Mouse (Mus musculus): ENCODE results near the gene Ttc32. TPM values are rescaled to one million over a fixed set of nuclear protein-coding genes. Genes with fewer than 3 reads are reported as not detected.

The Ttc32 gene
- polyA plus RNA-seq, 1 experiment from 2014 or later, result 22.2 TPM

DNA sequence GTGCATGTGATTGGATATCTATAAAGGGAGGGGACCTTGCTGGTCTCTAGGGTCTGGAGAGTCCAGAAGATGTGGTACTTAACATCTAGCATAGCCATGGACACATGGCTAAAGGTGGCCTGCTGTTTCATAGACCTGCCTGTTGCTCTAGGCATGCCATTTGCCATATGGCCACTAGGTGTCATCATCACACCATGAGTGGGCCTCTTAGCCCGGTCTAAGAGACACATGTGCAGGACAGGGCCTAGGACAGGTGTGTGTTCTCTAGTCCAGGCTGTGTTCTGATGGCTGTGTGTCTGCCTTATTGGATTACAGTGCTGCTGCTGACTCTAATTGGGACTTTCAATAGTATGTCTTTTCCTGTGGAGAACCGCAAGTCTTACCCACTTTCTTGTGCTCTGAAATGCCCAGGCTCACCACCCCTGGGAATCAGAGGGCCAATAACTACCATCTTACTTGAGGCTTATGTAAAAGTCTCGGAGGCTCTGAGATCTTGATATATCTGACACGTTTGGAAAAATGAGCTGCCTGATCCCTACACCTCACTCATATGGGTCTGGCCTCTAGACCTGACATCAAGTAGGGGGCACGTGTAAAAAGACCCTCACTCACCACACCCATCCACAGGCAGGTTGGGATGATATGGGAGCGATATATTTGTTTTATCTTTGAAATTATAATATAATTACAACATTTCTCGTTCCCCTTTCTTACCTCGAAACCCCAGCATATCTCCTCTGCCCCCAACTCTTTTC lies 22.5 kb downstream of the Ttc32 start:
- Histone ChIP-seq H3K4me1 (replicated peaks; ENCODE audit: control insufficient read depth, insufficient read depth, low read length) (no peaks in the 10 kb centered on the region), H3K9me3 (ENCODE audit: control insufficient read depth, low read length) (peaks cover 2% of the 10 kb centered on the region; the same call in 1 of the 2 replicates), H3K27me3 (replicated peaks; ENCODE audit: control insufficient read depth, insufficient read depth, low read length) (no peaks in the 10 kb centered on the region), H3K9ac (ENCODE audit: low read depth, low read length) (no peak overlapping the region), H3K4me3 (ENCODE audit: low read depth, low read length) (no peak overlapping the region), H3K4me2 (no peak overlapping the region), H3K27ac (ENCODE audit: low read depth, low read length) (no peak overlapping the region), H3K36me3 (ENCODE audit: control insufficient read depth, insufficient read depth, low read length) (no peaks in the 10 kb centered on the region)
- peak; percentile 66 for DNase-seq (ENCODE audit: low spot score)
- peak; percentile 68 for ATAC-seq (replicated peaks; ENCODE audit: low FRiP score)
- 59% methylated on average over 8 of the region's 8 CpGs for WGBS

DNA sequence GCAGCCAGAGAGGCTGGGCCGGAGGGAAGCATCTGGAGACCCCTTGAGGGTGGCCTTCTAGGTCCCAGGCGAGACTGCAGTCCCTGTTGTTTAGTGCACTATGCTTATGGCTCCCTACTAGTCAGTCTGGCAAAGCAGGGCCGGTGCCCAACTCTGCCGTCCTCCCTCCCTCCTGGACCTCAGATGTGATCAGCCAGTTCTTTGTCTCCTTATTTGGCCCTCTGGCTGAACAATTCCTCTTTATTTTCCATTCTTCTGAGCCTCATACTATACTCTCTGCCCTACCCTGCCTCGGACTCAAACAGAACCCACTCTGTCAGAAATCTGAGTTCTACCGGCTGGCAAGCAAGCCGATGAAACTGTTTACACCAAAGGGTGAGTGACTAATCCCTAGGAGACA lies 23.5 kb downstream of the Ttc32 start:
- Histone ChIP-seq H3K27ac (ENCODE audit: low read depth, low read length) (no peak overlapping the region), H3K4me1 (replicated peaks; ENCODE audit: control insufficient read depth, insufficient read depth, low read length) (no peaks in the 10 kb centered on the region), H3K27me3 (replicated peaks; ENCODE audit: control insufficient read depth, insufficient read depth, low read length) (no peaks in the 10 kb centered on the region), H3K4me2 (no peak overlapping the region), H3K4me3 (ENCODE audit: low read depth, low read length) (no peak overlapping the region), H3K9me3 (ENCODE audit: control insufficient read depth, low read length) (peaks cover 2% of the 10 kb centered on the region; the same call in 1 of the 2 replicates), H3K36me3 (ENCODE audit: control insufficient read depth, insufficient read depth, low read length) (no peaks in the 10 kb centered on the region), H3K9ac (ENCODE audit: low read depth, low read length) (no peak overlapping the region)
- ATAC-seq (replicated peaks; ENCODE audit: low FRiP score) (no peak), DNase-seq (ENCODE audit: low spot score) (no peak)
- WGBS, result 70% methylated on average over 7 of the region's 7 CpGs

GRCm38 (mm10) chr12:9054012-9054411 lies 24.2 kb downstream of the Ttc32 start:
- H3K4me2 ChIP-seq, result no peak overlapping the region
- H3K4me3 ChIP-seq (ENCODE audit: low read depth, low read length), result no peak overlapping the region
- no peak overlapping the region for H3K27ac ChIP-seq (ENCODE audit: low read depth, low read length)
- ATAC-seq (replicated peaks; ENCODE audit: low FRiP score) (no peak), DNase-seq (ENCODE audit: low spot score) (no peak)
- H3K36me3 ChIP-seq (ENCODE audit: control insufficient read depth, insufficient read depth, low read length), result no peaks in the 10 kb centered on the region
- H3K9me3 ChIP-seq (ENCODE audit: control insufficient read depth, low read length), result peaks cover 2% of the 10 kb centered on the region; the same call in 1 of the 2 replicates
- H3K9ac ChIP-seq (ENCODE audit: low read depth, low read length), result no peak overlapping the region
- WGBS, result 80% methylated on average over 2 of the region's 2 CpGs
- H3K4me1 ChIP-seq (replicated peaks; ENCODE audit: control insufficient read depth, insufficient read depth, low read length), result no peaks in the 10 kb centered on the region
- H3K27me3 ChIP-seq (replicated peaks; ENCODE audit: control insufficient read depth, insufficient read depth, low read length), result no peaks in the 10 kb centered on the region

DNA sequence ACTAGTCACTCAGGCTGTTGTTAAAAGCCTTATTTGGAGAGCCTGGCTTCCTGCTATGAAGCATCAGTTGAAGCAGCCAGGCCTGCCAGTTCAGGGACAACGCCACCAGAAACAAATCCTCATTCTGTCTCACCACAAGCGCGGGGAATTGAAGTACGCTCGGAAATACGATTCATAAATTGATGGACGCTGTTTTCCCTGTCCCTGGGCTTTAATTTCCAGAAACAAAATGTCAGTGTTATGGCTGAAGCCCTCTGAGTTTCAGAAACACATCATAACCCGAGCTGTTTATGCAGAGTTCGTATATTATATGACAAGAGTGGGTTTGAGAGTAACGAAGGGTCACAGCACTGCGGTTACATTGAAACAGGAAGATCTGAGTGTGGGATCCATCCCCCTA lies 25.5 kb downstream of the Ttc32 start:
- Histone ChIP-seq H3K9ac (ENCODE audit: low read depth, low read length) (no peak overlapping the region), H3K36me3 (ENCODE audit: control insufficient read depth, insufficient read depth, low read length) (no peaks in the 10 kb centered on the region), H3K4me2 (no peak overlapping the region), H3K4me1 (replicated peaks; ENCODE audit: control insufficient read depth, insufficient read depth, low read length) (no peaks in the 10 kb centered on the region), H3K4me3 (ENCODE audit: low read depth, low read length) (no peak overlapping the region), H3K9me3 (ENCODE audit: control insufficient read depth, low read length) (peaks cover 2% of the 10 kb centered on the region; the same call in 1 of the 2 replicates), H3K27ac (ENCODE audit: low read depth, low read length) (no peak overlapping the region), H3K27me3 (replicated peaks; ENCODE audit: control insufficient read depth, insufficient read depth, low read length) (no peaks in the 10 kb centered on the region)
- 67% methylated on average over 11 of the region's 11 CpGs for WGBS
- DNase-seq (ENCODE audit: low spot score) (no peak), ATAC-seq (replicated peaks; ENCODE audit: low FRiP score) (no peak)

GRCm38 (mm10) chr12:9059502-9059901 lies 29.7 kb downstream of the Ttc32 start:
- H3K4me3 ChIP-seq (ENCODE audit: low read depth, low read length), result no peak overlapping the region
- WGBS, result 94% methylated on average over 3 of the region's 3 CpGs
- H3K27me3 ChIP-seq (replicated peaks; ENCODE audit: control insufficient read depth, insufficient read depth, low read length), result no peaks in the 10 kb centered on the region
- DNase-seq (ENCODE audit: low spot score) (no peak), ATAC-seq (replicated peaks; ENCODE audit: low FRiP score) (no peak)
- no peak overlapping the region for H3K4me2 ChIP-seq
- H3K27ac ChIP-seq (ENCODE audit: low read depth, low read length), result no peak overlapping the region
- H3K4me1 ChIP-seq (replicated peaks; ENCODE audit: control insufficient read depth, insufficient read depth, low read length), result no peaks in the 10 kb centered on the region
- H3K9me3 ChIP-seq (ENCODE audit: control insufficient read depth, low read length), result peaks cover 2% of the 10 kb centered on the region; the same call in 1 of the 2 replicates
- no peak overlapping the region for H3K9ac ChIP-seq (ENCODE audit: low read depth, low read length)
- no peaks in the 10 kb centered on the region for H3K36me3 ChIP-seq (ENCODE audit: control insufficient read depth, insufficient read depth, low read length)

- 81% methylated on average over 9 of the region's 9 CpGs for WGBS
- no peaks in the 10 kb centered on the region for H3K27me3 ChIP-seq (replicated peaks; ENCODE audit: control insufficient read depth, insufficient read depth, low read length)
- DNase-seq (ENCODE audit: low spot score), result no peak
- peaks cover 2% of the 10 kb centered on the region; the same call in 1 of the 2 replicates for H3K9me3 ChIP-seq (ENCODE audit: control insufficient read depth, low read length)
- no peak overlapping the region for H3K27ac ChIP-seq (ENCODE audit: low read depth, low read length)
- H3K4me2 ChIP-seq, result no peak overlapping the region
- H3K4me3 ChIP-seq (ENCODE audit: low read depth, low read length), result no peak overlapping the region
- H3K4me1 ChIP-seq (replicated peaks; ENCODE audit: control insufficient read depth, insufficient read depth, low read length), result no peaks in the 10 kb centered on the region
- no peak for ATAC-seq (replicated peaks; ENCODE audit: low FRiP score)
- no peaks in the 10 kb centered on the region for H3K36me3 ChIP-seq (ENCODE audit: control insufficient read depth, insufficient read depth, low read length)
- H3K9ac ChIP-seq (ENCODE audit: low read depth, low read length), result no peak overlapping the region
Observed at GRCm38 (mm10) chr12:9059965-9060364, 30.2 kb downstream of the Ttc32 start.

- no peak for DNase-seq (ENCODE audit: low spot score)
- no peaks in the 10 kb centered on the region for H3K27me3 ChIP-seq (replicated peaks; ENCODE audit: control insufficient read depth, insufficient read depth, low read length)
- no peak overlapping the region for H3K4me2 ChIP-seq
- no peaks in the 10 kb centered on the region for H3K9me3 ChIP-seq (ENCODE audit: control insufficient read depth, low read length)
- no peak overlapping the region for H3K9ac ChIP-seq (ENCODE audit: low read depth, low read length)
- ATAC-seq (replicated peaks; ENCODE audit: low FRiP score), result no peak
- no peak overlapping the region for H3K27ac ChIP-seq (ENCODE audit: low read depth, low read length)
- H3K4me1 ChIP-seq (replicated peaks; ENCODE audit: control insufficient read depth, insufficient read depth, low read length), result no peaks in the 10 kb centered on the region
- no peaks in the 10 kb centered on the region for H3K36me3 ChIP-seq (ENCODE audit: control insufficient read depth, insufficient read depth, low read length)
- no peak overlapping the region for H3K4me3 ChIP-seq (ENCODE audit: low read depth, low read length)
- 70% methylated on average over 6 of the region's 6 CpGs for WGBS
Observed at GRCm38 (mm10) chr12:9063611-9064010, 33.8 kb downstream of the Ttc32 start.

GRCm38 (mm10) chr12:9071058-9071457 lies 41.3 kb downstream of the Ttc32 start:
- H3K9me3 ChIP-seq (ENCODE audit: control insufficient read depth, low read length), result no peaks in the 10 kb centered on the region
- no peaks in the 10 kb centered on the region for H3K27me3 ChIP-seq (replicated peaks; ENCODE audit: control insufficient read depth, insufficient read depth, low read length)
- DNase-seq (ENCODE audit: low spot score), result no peak
- H3K4me1 ChIP-seq (replicated peaks; ENCODE audit: control insufficient read depth, insufficient read depth, low read length), result no peaks in the 10 kb centered on the region
- H3K4me3 ChIP-seq (ENCODE audit: low read depth, low read length), result no peak overlapping the region
- WGBS, result 74% methylated on average over 1 of the region's 1 CpGs
- no peak for ATAC-seq (replicated peaks; ENCODE audit: low FRiP score)
- H3K36me3 ChIP-seq (ENCODE audit: control insufficient read depth, insufficient read depth, low read length), result no peaks in the 10 kb centered on the region
- H3K27ac ChIP-seq (ENCODE audit: low read depth, low read length), result no peak overlapping the region
- no peak overlapping the region for H3K9ac ChIP-seq (ENCODE audit: low read depth, low read length)
- no peak overlapping the region for H3K4me2 ChIP-seq

DNA sequence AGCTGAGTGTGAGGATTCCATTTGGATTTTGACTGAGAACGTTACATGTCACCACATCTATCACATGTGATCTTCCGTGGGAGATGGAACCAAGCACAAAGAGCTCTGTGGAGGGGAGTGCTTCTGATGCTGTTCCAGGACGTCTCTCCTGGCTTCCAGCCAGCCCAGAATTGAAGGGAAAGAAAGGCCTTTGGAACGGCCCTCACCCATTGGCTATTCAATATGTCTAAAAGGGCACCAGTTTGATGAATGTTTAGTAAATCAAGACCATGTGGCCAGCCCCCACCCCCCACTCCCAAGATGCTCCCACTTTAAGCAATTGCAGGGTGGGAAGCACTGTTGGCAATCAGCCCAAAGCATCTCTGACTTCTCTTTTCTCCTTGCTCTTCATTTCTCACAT lies 41.7 kb downstream of the Ttc32 start:
- DNase-seq (ENCODE audit: low spot score), result no peak
- Histone ChIP-seq H3K4me1 (replicated peaks; ENCODE audit: control insufficient read depth, insufficient read depth, low read length) (no peaks in the 10 kb centered on the region), H3K27me3 (replicated peaks; ENCODE audit: control insufficient read depth, insufficient read depth, low read length) (no peaks in the 10 kb centered on the region), H3K9me3 (ENCODE audit: control insufficient read depth, low read length) (no peaks in the 10 kb centered on the region), H3K9ac (ENCODE audit: low read depth, low read length) (no peak overlapping the region), H3K4me3 (ENCODE audit: low read depth, low read length) (no peak overlapping the region), H3K4me2 (no peak overlapping the region), H3K27ac (ENCODE audit: low read depth, low read length) (no peak overlapping the region), H3K36me3 (ENCODE audit: control insufficient read depth, insufficient read depth, low read length) (no peaks in the 10 kb centered on the region)
- 55% methylated on average over 4 of the region's 4 CpGs for WGBS
- no peak for ATAC-seq (replicated peaks; ENCODE audit: low FRiP score)

All from liver, embryonic 11.5 days (tissue).